Mouse (Mus musculus) megakaryocyte, embryonic 14.5 days (primary cell): ENCODE data around the gene Gopc.

ENCODE experiments used
- FLI1 ChIP-seq: IDR thresholded peaks from 2 replicates; pipeline ENCODE4 v1.6.1; 2012; ENCODE audit warnings: low read length, inconsistent platforms, mixed read lengths
- GATA1 ChIP-seq: IDR thresholded peaks from 3 replicates; pipeline ENCODE4 v1.6.1; 2012; ENCODE audit warnings: mixed read lengths, low read length, inconsistent platforms, borderline replicate concordance

DNA sequence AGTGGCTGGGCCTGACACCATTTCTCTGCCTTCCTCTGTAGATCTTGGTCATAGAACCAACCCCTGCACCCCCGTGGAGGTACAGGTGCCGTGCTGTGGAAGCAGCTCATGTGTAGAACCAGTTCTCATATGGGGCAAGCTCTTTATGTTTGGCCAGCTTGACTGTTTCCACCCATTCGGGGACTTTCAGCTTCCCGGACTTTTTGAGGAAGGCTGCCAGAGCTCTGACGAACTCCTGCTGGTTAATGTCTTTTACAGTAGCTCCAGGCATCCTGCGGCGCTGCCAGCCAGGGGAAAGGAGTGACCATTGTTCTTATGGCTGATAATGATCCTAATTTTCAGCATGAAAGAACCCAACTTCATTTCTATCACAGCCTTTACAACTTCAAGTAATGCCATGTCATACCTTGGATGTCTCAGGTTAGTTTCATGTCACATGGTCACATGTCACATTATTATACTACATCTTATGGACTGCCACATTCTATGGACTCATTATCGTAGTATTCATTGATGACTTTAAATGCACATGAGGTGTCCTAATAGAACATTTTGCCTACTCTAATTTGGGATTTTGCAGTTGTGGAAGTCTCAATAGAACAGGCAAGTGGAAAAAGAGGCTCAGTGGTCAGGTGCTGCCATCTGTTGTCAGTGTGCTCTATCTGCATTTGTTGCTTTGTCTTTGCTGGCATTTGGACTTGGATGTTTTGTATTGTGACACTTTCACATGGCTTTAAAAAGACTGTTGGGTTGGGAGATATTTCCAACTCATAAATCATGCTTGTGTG is 3.1 kb upstream of the Gopc start:
- TF ChIP-seq GATA1, result no peak
- TF ChIP-seq FLI1, result no peak
